Mouse (Mus musculus): ENCODE data around the gene Olfr1066.
"Not testable (repeated sequence)": the region's sequence is repeated elsewhere in the genome, so short reads cannot be mapped to it uniquely, and the experiment has no call there.

Olfr1066 gene

DNA sequence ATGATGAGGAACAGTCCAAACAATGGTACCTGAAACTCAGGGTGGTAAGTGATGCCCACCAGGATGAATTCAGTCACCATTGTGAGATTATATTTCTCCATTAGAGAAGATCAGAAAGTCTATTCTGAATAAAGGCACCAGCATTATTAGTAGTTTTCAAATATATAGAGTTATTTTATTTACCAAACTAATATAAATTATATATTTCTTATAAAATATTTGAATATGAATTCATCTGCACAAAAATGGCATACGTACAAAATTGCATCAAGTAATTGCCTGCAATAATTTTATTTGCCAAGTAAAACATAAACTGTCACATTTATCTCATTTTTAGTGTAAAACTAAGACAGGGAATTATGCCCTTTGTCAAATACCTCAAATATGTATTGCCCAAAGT lies at the start of gene Olfr1066:
Olfr1066 (minus strand) TSS at position 101 of the 400 bp plus-strand sequence.
- DNase-seq (ENCODE audit: extremely low read depth, low read depth), result no peak

DNA sequence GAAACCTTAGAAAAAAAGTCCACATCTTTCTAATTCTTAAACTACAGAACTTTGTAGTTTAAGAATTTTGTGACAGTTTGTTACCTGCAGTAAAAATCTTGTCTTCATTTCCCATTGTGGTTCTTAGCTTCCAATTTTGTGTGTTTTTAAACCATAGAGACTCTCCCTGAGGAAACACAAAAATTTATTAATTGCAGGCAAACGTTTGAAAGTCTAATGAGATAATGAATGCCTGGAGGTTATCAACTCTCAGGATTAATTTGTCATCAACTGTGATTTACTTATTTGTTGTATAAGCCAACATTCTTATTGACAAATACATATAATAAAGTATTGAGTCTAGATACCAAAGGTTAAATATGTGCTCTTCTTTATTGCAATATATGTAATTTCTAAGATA lies 31.2 kb upstream of the Olfr1066 start, which contains the start of gene Olfr228:
Olfr228 (minus strand) TSS at position 101 of the 400 bp plus-strand sequence.
- DNase-seq (ENCODE audit: extremely low read depth, low read depth), result no peak

DNA sequence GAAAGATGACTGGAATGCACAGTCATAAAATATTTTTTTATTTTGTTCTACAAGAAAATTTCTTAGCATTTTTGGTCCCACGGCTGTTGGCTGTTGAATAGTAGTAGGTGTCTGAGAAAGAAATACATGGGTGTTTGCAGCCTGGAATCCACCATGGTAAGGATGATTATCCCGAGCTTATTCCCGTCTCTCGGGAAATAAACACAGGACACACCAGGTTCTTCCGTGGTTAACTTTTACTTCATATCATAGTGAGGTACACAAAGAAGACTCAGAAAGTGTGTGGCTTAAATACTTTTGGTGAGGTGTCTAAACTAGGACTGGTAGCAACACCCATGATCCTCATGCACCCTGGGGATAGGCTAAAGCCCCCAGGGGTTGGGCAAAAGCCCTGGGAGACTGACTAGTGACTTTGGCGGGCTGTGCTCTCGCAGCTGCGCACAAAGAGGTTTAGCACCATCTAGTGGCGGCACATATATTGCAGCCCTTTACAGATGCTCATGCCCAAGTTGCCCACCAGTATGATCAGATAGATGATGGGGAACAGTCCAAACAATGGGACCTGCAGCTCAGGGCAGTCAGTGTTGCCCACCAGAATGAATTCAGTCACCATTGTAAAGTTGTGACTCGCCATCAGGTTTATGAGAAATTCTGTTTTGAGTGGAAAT lies 8.5 kb upstream of the Olfr1066 start:
- no peak for DNase-seq (ENCODE audit: extremely low read depth, low read depth)

DNA sequence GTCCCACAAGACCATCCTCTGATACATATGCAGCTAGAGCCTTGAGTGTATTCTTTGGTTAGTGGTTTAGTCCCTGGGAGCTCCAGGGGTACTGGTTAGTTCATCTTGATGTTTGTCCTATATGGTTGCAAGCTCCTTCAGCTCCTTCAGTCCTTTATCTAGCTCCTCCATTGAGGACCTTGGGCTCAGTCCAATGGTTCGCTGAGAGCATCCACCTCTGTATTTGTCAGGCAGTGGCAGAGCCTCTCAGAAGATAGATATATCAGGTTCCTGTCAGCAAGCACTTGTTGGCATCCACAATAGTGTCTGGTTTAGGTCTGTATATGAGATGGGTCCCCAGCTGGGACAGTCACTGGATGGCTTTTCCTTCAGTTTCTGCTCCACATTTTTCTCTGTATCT lies 4.4 kb upstream of the Olfr1066 start:
- DNase-seq (ENCODE audit: extremely low read depth, low read depth), result peak; percentile 6

DNA sequence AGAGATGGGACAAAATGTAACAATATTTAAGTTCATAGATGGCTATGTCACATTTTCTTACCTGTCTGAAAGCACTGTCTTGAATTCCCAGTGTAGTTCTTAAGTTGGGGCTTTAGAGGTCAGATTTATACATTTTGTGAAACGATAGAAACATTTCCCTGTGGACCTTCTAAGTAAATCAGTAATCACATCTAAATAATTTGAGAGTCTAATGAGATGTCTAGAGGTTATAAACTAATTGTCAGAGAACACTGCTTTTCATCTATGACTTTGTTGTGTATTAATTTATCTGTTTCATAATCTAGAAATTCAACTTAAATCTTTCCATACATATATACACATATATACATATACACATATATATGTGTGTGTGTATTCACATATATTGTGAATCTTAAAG lies 5.6 kb downstream of the Olfr1066 start, which contains the start of gene Olfr1065:
Olfr1065 (minus strand) TSS at position 101 of the 400 bp plus-strand sequence.
- not testable (repeated sequence) for DNase-seq (ENCODE audit: extremely low read depth, low read depth)

DNA sequence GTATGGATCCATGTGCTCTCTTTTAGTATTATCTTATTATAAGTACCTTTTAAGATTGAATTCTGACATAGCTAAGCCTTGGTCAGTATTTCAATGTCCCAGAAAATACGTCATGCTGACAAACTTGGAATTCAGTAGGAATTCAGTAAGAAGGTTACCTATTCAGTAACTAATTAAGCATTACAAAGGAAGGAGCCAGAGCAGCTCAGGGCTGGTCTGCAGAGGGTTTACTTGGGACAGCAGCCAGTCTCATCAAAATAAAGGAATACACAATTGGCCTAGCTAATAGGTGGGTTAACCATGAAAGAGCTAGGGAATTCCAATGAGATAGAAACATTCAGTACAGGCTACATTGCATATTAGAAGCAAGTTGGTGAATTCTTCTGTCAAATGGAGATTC lies 14.0 kb downstream of the Olfr1066 start:
- DNase-seq (ENCODE audit: extremely low read depth, low read depth), result not testable (repeated sequence)

DNA sequence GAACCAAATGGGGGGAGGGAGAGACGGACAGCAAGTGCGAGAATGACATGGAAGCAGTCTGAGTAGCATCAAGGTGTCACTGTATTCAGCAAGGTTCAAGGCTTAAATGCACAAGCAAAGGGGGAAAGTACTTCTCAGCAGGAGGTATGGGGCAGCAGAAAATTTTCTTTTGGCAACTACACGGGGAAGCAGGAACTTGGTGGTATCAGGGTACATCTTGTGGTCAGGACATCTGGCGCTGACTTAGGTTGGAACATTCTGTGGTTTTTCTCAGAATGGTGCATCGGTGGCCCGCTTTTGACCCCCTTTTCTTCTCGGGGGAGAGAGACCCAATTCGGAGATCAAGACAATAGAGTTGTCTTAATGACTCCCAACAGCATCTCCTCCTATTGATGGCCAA lies 27.6 kb downstream of the Olfr1066 start:
- peak; percentile 20 for DNase-seq (ENCODE audit: extremely low read depth, low read depth)

DNA sequence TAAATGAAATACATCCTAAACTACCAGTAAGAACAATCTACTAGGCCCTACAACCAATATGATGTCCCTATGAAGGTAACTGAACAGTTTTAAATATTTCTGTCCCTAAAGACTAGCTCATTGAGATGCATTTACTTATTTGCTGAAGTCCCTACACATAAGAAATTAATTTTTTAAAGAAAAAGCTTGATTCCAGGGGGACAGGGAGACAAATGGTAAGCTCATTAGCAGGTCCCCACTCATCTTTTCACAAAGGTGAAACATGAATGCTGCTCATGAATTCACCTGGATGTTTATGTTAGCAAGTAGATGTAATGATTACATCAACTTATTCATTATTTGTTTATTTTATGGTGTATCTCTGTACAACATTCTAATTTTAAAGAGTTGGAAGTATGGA lies 29.4 kb downstream of the Olfr1066 start, which contains the start of gene Olfr1062:
Olfr1062 (minus strand) TSS at position 101 of the 400 bp plus-strand sequence.
- DNase-seq (ENCODE audit: extremely low read depth, low read depth), result not testable (repeated sequence)

DNA sequence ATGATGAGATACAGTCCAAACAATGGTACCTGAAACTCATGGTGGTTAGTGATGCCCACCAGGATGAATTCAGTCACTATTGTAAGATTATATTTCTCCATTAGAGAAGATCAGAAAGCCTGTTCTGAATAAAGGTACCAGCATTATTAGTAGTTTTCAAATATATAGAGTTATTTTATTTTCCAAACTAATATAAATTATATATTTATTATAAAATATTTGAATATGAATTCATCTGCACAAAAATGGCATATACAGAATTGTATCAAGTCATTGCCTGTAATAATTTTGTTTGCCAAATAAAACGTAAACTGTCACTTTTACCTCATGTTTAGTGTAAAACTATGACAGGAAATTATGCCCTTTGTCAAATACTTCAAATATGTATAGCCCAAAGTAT lies 42.1 kb downstream of the Olfr1066 start, which contains the start of gene Olfr1061:
Olfr1061 (minus strand) TSS at position 101 of the 400 bp plus-strand sequence.
- DNase-seq (ENCODE audit: extremely low read depth, low read depth), result no peak
